Mouse (Mus musculus): Measurements from ENCODE around the gene Safb2.

DNA sequence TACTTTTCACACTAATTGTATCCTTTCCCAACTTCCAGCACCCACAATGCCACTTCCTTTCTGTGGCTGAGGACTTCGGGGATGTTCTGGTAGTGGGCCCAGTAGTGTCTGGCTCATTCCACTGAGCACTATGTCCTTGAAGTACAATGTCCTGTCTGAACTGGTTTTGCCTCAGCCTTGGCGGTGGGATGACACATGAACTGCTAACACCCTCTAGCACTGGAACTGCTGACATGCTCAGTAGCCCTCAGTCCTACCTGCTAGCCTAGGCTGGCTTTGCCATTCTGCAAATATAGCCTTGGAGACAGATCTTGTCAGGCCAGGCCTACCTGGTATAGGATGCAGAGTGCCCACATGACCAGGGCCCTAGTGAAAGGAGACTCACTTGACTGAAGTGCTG is 22.5 kb downstream of the Safb2 start:
- no peak for TF ChIP-seq POLR2A (IDR thresholded peaks at IDR 0.05; ENCODE audit: low read depth, low read length)
- TF ChIP-seq CTCF (IDR thresholded peaks at IDR 0.05; ENCODE audit: borderline replicate concordance, insufficient read depth, low read length): no peak
